Mouse (Mus musculus) natural killer cell, adult 2 months (primary cell): ENCODE results near the gene Mansc4.

Source experiments
- DNase-seq, 2 experiments: peaks; one replicate each; pipeline ENCODE4 v3.0.0; 2022; ENCODE audit warnings: low spot score in 2 of 2

Gene Mansc4

DNA sequence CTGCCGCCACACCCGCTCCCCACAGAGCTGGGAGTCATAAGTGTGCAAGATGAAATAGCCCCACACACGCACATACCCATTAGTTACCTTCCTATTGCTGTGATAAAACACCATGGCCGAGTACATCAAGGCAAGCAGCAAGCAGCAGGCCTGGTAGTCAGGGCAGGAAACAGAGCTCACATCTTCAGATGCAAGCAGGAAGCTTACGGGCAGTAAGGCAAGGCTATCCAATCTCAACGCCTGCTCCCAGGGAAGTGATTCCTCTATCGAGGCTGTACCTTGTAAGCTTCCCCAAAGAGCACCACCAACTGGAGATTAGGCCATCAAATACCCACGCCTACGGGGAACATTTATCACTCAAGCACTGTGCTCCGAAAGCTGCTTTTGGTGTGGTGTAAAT lies 6.9 kb downstream of the Mansc4 start:
- DNase-seq, result no peak

DNA sequence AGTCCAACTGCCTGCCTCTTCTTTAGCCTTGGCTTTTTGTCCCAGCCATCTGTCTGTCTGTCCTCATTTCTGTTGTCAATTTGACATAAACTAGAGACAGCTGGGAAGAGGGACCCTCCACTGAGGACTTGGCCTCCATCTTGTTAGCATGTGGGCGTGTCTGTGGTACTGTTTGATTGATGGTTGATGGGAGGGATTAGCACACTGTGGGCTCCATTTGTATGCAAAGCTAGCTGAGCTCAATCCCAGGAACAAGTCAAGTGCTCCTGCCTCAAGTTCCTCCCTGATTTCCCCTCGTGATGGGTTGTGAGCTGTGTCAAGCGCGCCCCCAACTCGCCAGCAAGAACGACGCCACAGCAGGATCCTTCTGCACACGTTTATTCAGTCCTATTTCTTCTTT lies 10.0 kb downstream of the Mansc4 start:
- DNase-seq, result no peak

DNA sequence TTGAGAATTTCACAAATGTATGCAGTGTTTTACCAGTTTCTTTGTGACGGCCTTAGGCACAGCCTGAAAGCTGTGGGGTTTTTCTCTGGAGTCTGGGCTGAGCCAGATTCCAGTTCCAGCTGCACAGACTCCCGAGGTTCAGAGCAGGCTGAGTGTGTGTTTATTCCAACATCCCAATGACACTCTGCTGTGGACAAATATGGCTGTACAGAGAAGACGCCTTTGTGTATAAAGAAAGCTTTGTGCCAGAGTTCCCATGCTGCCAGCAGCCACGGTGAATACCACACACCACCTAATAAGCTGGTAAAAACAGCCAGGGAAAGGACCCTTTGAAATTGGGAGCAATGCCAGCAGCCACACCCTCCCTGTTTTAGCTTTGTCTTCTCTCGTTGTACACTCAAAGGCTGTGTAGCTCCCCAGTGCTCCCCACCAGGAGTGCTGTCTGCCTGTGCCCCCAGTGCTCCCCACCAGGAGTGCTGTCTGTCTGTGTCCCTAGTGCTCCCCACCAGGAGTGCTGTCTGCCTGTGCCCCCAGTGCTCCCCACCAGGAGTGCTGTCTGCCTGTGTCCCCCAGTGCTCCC lies 10.9 kb downstream of the Mansc4 start:
- no peak for DNase-seq

GRCm38 (mm10) chr6:147064944-147065261 lies 21.9 kb downstream of the Mansc4 start:
- DNase-seq, result no peak

DNA sequence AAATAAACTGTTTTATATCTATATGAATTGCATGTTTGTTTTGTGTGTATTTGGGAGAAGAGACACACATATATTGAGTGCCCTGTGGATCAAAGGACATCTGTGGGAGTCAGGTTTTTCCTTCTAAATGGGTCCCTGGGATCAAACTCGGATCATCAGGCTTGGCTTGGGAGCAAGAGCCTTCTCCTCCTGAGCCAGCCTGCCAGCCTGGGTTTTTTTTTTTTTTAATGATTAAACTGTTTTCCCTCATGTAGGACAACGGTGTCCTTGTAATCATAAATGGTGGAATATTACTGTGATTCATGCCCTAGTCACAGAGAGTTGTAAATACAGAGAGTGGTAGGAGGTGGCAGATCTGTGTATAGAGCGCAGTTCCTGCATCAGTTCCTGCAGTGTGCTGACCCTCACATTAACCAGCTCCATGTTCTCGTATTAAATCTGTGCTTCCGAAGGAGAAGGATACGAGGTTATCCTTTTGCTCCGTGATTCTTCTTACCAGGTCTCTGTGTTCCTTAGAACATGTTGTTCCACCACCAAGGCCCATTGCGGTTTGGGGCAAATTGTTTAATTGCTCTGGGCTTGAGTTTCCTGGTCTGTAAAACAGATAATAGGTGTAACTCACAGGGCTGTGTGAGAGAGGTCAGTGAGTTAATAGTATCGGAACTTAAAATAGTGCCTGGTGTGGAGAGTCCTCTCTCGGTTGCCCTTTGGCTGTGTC lies 22.4 kb downstream of the Mansc4 start:
- DNase-seq, result no peak

DNA sequence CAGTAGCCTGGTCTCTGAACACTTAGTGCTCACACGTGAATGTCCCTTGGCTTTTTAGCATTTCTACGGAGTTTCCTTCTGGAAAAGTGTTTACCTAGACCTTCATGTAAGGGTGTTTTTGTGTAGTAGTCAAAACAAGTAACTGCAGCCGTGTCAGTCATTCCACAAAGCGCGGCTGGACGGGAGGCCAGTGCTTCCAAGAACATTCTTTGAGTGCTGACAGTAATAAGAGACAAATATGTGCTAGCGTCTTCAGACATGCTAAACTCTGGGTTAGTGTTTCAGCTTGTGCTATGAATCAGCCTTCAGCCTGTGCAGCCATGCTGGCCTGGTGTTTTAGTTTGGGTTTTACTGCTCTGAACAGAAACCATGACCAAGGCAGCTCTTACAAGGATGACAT lies 24.1 kb downstream of the Mansc4 start:
- no peak for DNase-seq

DNA sequence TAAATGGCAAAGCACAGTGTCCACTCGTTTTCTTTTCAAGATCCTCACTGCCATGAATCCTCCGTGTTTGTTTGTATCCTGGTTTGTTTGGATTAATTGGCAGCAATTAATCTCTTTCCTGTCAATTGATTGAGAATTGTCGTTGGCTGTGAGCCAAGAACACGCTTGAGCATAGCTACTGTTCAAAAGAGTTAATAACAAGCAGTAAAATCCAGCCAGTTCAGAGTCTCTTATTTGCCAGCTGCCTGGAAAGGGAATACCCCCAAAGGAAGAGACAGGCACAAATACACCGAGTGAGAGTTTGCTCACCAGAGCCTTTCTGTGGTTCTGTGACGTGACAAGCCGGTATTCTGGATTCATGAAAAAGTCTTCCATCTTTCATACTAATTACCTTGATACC lies 24.8 kb downstream of the Mansc4 start:
- no peak for DNase-seq

DNA sequence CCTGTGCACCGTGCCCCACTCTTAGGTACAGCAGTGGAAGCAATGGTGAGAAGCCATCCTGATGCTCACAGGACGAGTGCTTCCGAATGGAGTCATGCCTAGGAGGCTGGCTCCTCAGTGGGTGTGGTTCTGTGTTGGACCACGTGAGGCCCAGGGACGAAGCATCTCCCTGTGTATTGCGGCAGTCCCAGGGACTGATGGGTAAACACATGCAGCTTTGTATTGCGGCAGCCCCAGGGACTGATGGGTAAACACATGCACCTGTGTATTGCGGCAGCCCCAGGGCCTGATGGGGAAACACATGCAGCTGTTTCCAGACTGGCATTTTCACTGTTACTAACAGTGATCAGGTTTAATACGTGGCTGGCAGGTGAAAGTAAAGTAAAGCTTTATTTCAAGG lies 25.2 kb downstream of the Mansc4 start:
- no peak for DNase-seq

DNA sequence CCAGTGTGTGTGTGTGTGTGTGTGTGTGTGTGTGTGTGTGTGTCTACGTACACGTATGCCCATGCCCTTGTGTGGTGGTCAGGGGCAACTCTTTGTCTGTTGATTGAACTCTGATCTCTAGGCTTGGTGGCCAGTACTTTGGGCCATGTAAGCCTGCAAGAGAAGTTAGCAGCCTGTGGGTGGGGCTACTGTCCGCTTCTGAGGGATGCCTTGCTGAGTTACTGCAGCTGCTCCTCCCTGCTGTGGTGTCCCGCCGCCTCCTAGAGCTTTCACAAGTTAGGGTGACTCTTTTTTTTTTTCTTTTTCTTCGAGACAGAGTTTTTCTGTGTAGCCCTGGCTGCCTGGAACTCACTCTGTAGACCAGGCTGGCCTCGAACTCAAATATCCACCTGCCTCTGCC lies 27.5 kb downstream of the Mansc4 start:
- no peak for DNase-seq

- no peak for DNase-seq
Measured at GRCm38 (mm10) chr6:147055374-147055977, 31.4 kb downstream of the Mansc4 start.

DNA sequence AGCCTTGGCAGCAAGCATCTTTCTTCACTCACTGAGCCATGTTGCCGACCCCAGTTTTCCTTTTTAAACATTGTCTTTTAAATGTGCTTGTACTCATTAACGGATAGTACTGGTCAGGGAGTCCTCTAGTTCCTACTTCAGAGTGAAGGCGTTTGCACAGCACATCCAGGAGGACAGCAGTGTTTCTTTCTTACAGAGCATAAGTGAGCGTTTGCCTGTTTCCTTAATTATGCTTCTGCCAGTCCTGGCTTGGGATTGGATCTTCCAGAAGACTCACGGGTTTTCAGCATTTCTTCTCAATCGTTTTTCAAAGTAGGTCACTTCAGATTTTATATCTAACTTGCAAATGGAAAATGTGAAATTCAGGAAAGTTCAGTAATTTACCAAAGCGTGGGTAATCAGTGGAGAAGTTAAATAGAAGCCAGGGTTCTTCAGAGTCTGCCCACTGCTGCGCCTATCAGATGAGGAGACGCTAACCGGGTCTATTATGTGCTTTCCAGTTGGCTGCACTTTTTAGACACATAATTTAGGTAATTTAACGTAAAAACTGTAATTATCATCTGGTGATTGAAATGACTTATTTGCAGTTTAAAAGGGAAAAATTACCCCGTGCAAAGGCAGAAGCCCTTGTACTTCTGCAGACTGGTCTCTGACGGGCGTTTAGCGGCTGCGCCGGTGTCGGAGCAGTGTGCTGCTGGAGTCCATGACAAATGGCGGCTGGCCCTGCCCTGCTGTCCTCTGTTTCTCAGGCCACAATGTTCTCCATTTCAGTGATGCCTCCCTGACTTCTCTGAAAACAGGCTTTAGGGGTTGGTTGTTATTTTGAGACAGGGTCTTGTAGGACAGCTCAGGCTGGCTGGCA lies 32.8 kb downstream of the Mansc4 start:
- DNase-seq, result no peak

GRCm38 (mm10) chr6:147052440-147052839 lies 34.4 kb downstream of the Mansc4 start:
- no peak for DNase-seq

DNA sequence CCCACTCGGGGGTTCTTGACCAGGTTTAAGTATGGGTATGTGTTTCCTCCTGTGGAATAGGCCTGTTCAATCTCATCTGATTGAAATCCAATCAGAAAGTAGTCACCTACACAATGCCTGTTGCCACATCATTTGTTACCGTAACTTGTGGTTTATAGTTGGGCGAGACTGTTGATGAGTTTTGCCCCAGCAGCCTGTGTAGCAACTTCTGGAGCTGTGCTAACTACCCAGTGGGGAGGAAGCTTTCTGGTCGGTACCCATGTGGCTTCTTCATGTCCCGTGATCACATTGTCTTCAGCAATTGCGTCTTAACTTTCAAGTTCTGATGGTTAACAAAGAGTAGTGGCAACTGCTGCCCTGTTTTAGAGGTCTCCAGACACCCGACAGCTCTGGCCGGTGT lies 35.2 kb downstream of the Mansc4 start:
- DNase-seq, result no peak

DNA sequence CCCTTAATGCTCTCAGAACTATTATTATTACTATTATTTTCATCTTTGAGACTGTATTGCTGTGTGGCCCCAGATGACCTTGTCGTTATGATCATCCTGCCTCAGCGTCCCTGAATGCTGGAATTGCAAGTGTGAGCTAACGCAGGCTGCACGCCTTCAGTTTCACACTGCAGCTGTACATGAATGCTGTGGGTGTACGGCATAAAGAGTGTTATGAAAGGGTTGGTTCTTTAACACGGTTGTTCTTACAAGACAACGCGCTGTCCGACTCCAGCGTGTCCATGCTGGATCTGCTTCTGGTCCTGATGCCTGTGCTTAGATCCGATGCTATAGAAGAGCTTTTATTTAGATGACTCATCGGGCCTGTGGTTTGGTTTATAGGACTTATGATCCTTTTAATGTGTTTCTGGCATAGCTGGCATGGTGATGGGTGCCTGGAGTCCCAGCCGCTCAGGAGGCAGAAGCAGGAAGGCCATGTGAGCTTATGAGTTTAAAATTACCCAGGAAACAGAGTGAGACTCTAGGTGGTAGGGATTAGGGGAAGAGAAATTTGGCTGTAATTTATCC lies 37.5 kb downstream of the Mansc4 start:
- no peak for DNase-seq

DNA sequence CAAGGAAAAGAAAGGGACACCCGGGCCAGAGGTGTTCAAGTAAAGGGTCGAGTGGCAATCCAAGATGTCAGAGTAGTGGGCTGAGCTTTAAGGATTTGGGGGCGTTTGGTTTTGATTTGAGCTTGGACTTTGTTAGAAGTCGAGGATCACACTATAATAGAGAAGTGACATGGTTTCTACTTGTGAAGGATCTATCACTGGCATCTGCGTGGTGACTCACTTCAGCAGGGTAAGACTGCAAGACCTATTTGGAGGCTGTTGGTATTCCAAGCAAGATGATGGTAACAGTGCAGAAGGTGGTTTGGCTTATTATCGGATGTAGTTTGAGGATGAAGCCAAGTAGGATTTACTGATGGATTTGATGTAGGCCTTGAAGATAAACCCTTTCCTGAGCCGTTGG lies 43.2 kb downstream of the Mansc4 start:
- DNase-seq, result no peak

- peak; percentile 69 to 82 for DNase-seq
Measured at GRCm38 (mm10) chr6:147042291-147043290, 44.2 kb downstream of the Mansc4 start, which contains the start of gene Mrps35. Mrps35 (plus strand) TSS chr6:147042764.

DNA sequence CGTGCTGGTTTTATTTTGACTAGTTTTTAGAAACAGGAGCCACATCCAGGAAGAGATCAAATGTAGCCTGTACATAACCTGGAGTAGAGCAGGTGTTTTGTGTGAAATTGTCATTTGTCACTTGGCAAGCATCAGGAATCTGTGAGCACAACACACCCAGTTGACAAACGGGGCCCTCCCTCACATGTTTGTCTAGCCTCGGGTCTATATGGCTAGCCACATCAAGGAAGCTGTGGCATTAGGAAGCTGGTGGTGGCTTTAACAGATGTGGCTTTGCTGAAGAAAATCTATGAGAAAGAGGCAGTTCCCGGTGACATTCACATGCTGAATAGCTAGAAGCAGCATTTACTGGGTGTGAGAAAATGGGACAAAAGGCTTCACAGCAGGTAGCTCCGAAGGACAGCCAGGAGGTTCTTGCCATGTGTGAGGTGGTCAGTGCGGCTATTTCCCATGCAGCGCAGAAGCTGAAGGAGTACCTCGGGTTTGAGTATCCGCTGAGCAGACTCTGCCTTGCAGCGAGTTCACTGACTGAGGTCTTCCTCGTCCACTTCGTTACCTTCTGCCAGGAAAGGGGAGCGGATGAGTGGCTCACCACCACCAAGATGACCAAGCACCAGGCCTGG lies 54.4 kb downstream of the Mansc4 start, which contains the start of gene Rep15:
TSS of gene Rep15 (plus strand) at position 282 of the 623 bp plus-strand sequence.
- no peak for DNase-seq

DNA sequence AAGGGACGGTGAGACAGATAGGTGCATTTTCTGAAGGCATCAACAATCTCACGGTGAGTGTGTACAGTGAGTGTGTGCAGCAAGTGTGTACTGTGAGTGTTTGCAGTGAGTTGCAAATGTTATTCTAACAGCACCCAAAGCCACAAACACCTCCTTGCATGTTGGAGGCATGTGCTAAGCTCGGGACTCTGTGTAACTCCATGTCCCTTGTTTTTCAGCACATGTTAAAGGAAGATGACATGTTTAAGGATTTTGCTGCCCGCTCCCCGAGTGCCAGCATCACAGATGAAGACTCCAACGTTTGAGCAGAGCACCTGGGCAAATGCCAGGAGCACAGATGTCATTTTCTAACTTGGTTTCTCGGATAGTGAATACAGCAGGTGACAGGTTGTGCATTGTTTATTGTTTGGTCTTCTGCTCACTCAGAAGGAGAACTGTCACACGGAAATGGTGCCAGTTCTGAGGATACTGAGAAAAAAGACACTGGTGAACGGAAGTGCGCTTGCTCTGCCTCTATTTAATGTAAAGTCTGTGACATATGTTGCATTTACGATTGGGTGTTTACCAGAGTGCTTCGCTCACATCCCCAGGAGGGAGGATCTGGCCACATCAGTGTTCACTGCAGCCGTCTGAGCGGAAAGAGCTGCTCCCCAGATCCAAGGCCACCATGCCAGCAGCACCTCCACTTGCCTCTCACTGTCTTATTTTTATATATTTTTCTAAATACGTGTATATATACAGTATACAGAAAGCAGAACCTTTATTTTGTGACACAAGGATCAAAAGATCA lies 56.5 kb downstream of the Mansc4 start:
- DNase-seq, result no peak

DNA sequence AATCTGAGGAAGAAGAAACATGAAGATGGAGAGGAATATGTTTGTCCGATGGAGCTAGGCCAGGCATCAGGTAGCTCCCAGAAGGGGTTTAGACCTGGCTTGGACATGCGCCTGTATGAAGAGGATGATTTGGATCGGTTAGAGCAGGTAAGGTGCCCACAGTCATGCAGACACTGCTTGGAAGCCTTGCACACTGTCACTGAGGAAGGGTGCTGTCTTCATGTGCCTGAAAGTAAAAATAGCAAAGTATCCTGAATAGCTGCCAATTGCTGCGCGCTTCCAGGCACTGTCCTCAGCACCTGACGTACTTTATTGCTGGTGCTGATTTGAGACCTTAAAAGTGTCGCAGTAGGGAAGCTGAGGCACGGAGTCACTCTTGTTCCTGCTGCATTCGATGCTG lies 57.2 kb downstream of the Mansc4 start:
- DNase-seq, result no peak

GRCm38 (mm10) chr6:147028396-147028795 lies 58.4 kb downstream of the Mansc4 start:
- DNase-seq, result no peak
